Mouse (Mus musculus) stomach, embryonic 14.5 days (tissue): ENCODE data around the gene Wnt10a. TPM values are rescaled to one million over a fixed set of nuclear protein-coding genes. Genes with fewer than 3 reads are reported as not detected.

Experiments
- ATAC-seq: fragments of 200-750 bp; cut with Nextera tagmentation; 2 replicates; pipeline ENCODE4 v1.8.0; 2017; ENCODE audit warnings: low read depth, moderate TSS enrichment; ENCODE audit not compliant: insufficient number of reproducible peaks, insufficient read depth, low FRiP score
- H3K27ac ChIP-seq: fragments of 300-500 bp; sonication (generic); 2 replicates; pipeline ENCODE4 v1.5.1; 2014; ENCODE audit warnings: mild to moderate bottlenecking, low read length, moderate library complexity, mixed read lengths
- H3K27me3 ChIP-seq: fragments of 300-500 bp; sonication (generic); 2 replicates; pipeline ENCODE4 v1.6.1; 2014; ENCODE audit warnings: low read length, control low read depth, mixed read lengths; ENCODE audit not compliant: control insufficient read depth, insufficient read depth
- H3K36me3 ChIP-seq: fragments of 300-500 bp; sonication (generic); 2 replicates; pipeline ENCODE4 v1.6.1; 2014; ENCODE audit warnings: mild to moderate bottlenecking, control low read depth, low read length, moderate library complexity, mixed read lengths; ENCODE audit not compliant: control insufficient read depth, insufficient read depth
- H3K4me1 ChIP-seq: fragments of 300-500 bp; sonication (generic); 2 replicates; pipeline ENCODE4 v1.6.1; 2014; ENCODE audit warnings: low read length, control low read depth, mixed read lengths; ENCODE audit not compliant: control insufficient read depth, insufficient read depth
- H3K4me2 ChIP-seq: fragments of 300-500 bp; sonication (generic); replicated peaks from 2 replicates; pipeline ENCODE4 v1.6.1; 2014; ENCODE audit warnings: low read depth, low read length, control low read depth
- H3K4me3 ChIP-seq: fragments of 300-500 bp; sonication (generic); 2 replicates; pipeline ENCODE4 v1.5.1; 2014; ENCODE audit warnings: low read depth, low read length, control low read depth
- H3K9ac ChIP-seq: fragments of 300-500 bp; sonication (generic); replicated peaks from 2 replicates; pipeline ENCODE4 v1.6.1; 2014; ENCODE audit warnings: low read depth, mild to moderate bottlenecking, control low read depth, low read length, moderate library complexity, mixed read lengths
- H3K9me3 ChIP-seq: fragments of 300-500 bp; sonication (generic); 2 replicates; pipeline ENCODE4 v1.6.1; 2016; ENCODE audit warnings: low read depth, low read length, control low read depth; ENCODE audit not compliant: control insufficient read depth
- WGBS: fragments of 180-500 bp; shearing (Covaris S2); extraction: QIAGEN DNeasy Blood & Tissue Kit; methylation state at CpG from one replicate; pipeline ENCODE4 v1.1.7; 2014; 5-methylcytosine and 5-hydroxymethylcytosine counted together
- polyA plus RNA-seq: library from polyadenylated mRNA; unstranded; fragments of >200 nt; fragmentation: Nextera tagmentation; extraction: Ambion mirVana; gene quantifications from 2 replicates; pipeline ENCODE4 v1.2.1, GENCODE M21; 2014

The Wnt10a gene
- polyA plus RNA-seq, 1 experiment from 2014 or later: 2.0 TPM

DNA sequence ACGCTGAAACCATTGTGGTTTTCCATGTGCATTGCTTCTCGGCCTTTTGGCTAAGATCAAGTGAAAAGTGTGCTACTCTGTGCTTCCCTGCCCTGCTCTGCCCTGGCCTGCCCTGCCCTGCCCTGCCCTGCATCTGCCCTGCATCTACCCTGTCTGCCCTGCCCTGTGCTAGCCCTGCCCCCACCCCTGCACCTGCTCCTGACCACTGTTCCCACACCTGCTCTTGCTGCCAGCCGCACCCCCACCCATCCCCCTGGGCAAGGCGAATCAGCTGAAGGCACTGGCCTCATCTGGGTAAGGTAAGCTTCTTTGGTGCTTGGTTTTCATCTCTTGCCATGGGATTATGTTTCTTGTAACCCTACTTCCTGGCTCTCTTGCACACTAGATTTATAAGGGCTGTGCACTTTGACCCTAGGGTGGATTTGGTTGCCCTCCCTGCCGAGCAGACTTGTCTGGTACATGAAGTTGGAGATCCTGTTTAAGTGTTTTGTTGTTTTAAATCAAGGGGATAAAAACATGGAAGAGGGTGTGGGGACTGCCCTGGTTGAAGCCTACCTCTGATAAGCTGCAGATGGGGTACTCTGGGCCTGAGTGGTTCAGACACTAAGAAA is 37.0 kb upstream of the Wnt10a start:
- 57% methylated on average over 5 of the region's 5 CpGs for WGBS
- peak; percentile 71 for ATAC-seq

DNA sequence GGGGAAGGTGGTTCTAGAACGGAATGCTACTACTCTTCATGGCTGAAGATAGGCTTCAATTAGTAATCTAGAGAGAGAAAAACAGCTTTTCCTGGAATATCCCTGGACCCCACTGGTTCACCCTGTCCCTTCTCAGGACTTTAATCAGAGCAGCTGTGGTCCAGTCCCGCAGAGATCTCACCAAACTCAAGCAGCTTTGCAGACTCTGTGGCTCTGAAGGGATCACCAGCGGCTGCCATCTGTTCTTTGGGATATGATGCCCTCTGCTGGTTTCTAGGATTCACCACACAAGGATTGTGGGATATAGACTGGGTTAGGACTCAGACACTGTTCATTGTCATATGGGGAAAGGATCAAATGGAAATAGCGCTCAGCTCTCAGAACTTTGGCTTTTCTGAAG is 31.5 kb upstream of the Wnt10a start:
- no peak overlapping the region for H3K9ac ChIP-seq
- H3K4me2 ChIP-seq: no peak overlapping the region
- no peak for ATAC-seq
- H3K27ac ChIP-seq: no peak overlapping the region
- no peak overlapping the region for H3K4me3 ChIP-seq
- 25% methylated on average over 4 of the region's 4 CpGs for WGBS
- no peaks in the 10 kb centered on the region for H3K9me3 ChIP-seq
- H3K36me3 ChIP-seq: no peaks in the 10 kb centered on the region
- H3K27me3 ChIP-seq: no peaks in the 10 kb centered on the region; the same call in 1 of the 2 replicates
- H3K4me1 ChIP-seq: no peaks in the 10 kb centered on the region

More for the DNA sequence above, 37.0 kb upstream of the Wnt10a start:
- Histone ChIP-seq H3K27me3 (no peaks in the 10 kb centered on the region), H3K4me2 (no peak overlapping the region), H3K9me3 (no peaks in the 10 kb centered on the region), H3K4me1 (no peaks in the 10 kb centered on the region), H3K4me3 (no peak overlapping the region), H3K9ac (no peak overlapping the region), H3K27ac (no peak overlapping the region), H3K36me3 (no peaks in the 10 kb centered on the region)

DNA sequence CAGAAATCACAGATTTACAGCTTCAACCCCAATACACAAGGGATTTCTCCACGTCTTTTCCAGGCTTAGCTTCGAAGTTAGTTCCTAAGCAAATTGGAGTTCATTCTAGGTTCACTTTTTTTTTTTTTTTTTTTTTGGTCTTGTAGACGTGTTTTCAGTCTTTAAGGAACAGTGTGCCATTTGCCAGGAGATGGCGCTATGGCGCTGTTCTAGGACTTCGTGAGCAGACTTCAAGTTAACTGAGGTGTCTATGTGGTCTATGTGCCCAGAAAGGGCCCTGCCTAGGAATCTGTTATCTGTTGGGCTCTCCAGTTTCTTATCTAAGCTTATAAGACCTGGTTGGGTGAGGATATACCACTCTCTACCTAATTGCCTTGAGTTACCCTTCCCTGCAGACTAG is 28.2 kb upstream of the Wnt10a start:
- H3K9ac ChIP-seq: no peak overlapping the region
- 2% methylated on average over 6 of the region's 6 CpGs for WGBS
- no peak overlapping the region for H3K4me2 ChIP-seq
- H3K27me3 ChIP-seq: no peaks in the 10 kb centered on the region; the same call in 1 of the 2 replicates
- no peak for ATAC-seq
- H3K4me1 ChIP-seq: no peaks in the 10 kb centered on the region
- no peaks in the 10 kb centered on the region for H3K9me3 ChIP-seq
- H3K27ac ChIP-seq: no peak overlapping the region
- H3K36me3 ChIP-seq: no peaks in the 10 kb centered on the region
- no peak overlapping the region for H3K4me3 ChIP-seq

GRCm38 (mm10) chr1:74770727-74771466 is 20.4 kb upstream of the Wnt10a start:
- Histone ChIP-seq H3K27ac (no peak overlapping the region), H3K9ac (no peak overlapping the region)
- no peak for ATAC-seq

GRCm38 (mm10) chr1:74771467-74771844 is 19.9 kb upstream of the Wnt10a start:
- Histone ChIP-seq H3K9ac (no peak overlapping the region), H3K36me3 (no peaks in the 10 kb centered on the region), H3K27ac (no peak overlapping the region), H3K9me3 (no peaks in the 10 kb centered on the region), H3K4me2 (peak overlapping the region; percentile 93), H3K4me1 (peaks cover 22% of the 10 kb centered on the region; the same call in 1 of the 2 replicates), H3K4me3 (peak overlapping the region; percentile 43), H3K27me3 (peaks cover 36% of the 10 kb centered on the region)
- no peak for ATAC-seq
- under 1% methylated on average over 20 of the region's 26 CpGs for WGBS

More at GRCm38 (mm10) chr1:74770727-74771466, 20.4 kb upstream of the Wnt10a start:
- Histone ChIP-seq H3K4me3 (peak overlapping the region; percentile 43), H3K27me3 (peaks cover 36% of the 10 kb centered on the region), H3K36me3 (no peaks in the 10 kb centered on the region), H3K9me3 (no peaks in the 10 kb centered on the region), H3K4me1 (peaks cover 22% of the 10 kb centered on the region; the same call in 1 of the 2 replicates), H3K4me2 (peak overlapping the region; percentile 93)
- WGBS: 3% methylated on average over 35 of the region's 35 CpGs

GRCm38 (mm10) chr1:74771845-74771930 is 19.6 kb upstream of the Wnt10a start, which contains the start of gene Wnt6:
Gene Wnt6 (plus strand): TSS chr1:74771892.
- no peak for ATAC-seq
- Histone ChIP-seq H3K4me3 (peak within 1 kb of the TSS; percentile 43), H3K36me3 (no peaks in the 10 kb centered on the region), H3K4me2 (peak within 1 kb of the TSS; percentile 93), H3K27ac (no peak within 1 kb of the TSS), H3K9me3 (no peaks in the 10 kb centered on the region), H3K4me1 (peaks cover 22% of the 10 kb centered on the region; the same call in 1 of the 2 replicates), H3K9ac (no peak within 1 kb of the TSS), H3K27me3 (peaks cover 36% of the 10 kb centered on the region)
- no CpG with 5 or more reads among the region's 8 CpGs for WGBS

- H3K9me3 ChIP-seq: no peaks in the 10 kb centered on the region
- ATAC-seq: no peak
- H3K4me3 ChIP-seq: peak overlapping the region; percentile 43
- WGBS: under 1% methylated on average over 26 of the region's 51 CpGs
- peaks cover 22% of the 10 kb centered on the region; the same call in 1 of the 2 replicates for H3K4me1 ChIP-seq
- H3K4me2 ChIP-seq: peak overlapping the region; percentile 93
- H3K9ac ChIP-seq: no peak overlapping the region
- H3K27me3 ChIP-seq: peaks cover 36% of the 10 kb centered on the region
- no peak overlapping the region for H3K27ac ChIP-seq
- no peaks in the 10 kb centered on the region for H3K36me3 ChIP-seq
Measured at GRCm38 (mm10) chr1:74771931-74772620, 19.2 kb upstream of the Wnt10a start.

DNA sequence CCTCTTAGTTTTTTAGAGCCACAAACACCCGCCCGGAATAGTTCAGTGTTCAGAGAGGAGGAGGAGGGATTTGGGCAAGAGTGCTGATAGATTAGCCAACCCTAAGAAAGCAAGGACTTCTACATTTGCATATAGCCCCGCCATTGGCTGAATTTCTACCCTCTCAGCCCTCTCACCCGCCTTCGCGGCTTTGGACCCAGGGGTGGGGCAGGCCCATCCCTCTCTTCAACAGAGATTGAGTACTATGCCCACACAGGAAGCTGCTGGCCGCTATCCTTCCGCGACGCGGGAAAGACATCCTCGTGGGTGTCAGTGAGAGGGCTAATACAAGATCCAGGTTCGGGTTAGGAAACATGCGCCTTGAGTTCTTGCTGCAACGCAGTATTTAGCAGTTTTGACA is 18.2 kb upstream of the Wnt10a start:
- 0% methylated on average over 15 of the region's 15 CpGs for WGBS

More for the DNA sequence above, 18.2 kb upstream of the Wnt10a start:
- Histone ChIP-seq H3K9me3 (no peaks in the 10 kb centered on the region), H3K27me3 (peaks cover 36% of the 10 kb centered on the region), H3K9ac (no peak overlapping the region), H3K4me2 (peak overlapping the region; percentile 93), H3K4me3 (peak overlapping the region; percentile 43; the same call in 1 of the 2 replicates), H3K27ac (no peak overlapping the region), H3K36me3 (no peaks in the 10 kb centered on the region), H3K4me1 (peaks cover 22% of the 10 kb centered on the region; the same call in 1 of the 2 replicates)
- peak; percentile 90 for ATAC-seq
